Mouse (Mus musculus): Measurements from ENCODE around the gene Ttll6.

Gene Ttll6

DNA sequence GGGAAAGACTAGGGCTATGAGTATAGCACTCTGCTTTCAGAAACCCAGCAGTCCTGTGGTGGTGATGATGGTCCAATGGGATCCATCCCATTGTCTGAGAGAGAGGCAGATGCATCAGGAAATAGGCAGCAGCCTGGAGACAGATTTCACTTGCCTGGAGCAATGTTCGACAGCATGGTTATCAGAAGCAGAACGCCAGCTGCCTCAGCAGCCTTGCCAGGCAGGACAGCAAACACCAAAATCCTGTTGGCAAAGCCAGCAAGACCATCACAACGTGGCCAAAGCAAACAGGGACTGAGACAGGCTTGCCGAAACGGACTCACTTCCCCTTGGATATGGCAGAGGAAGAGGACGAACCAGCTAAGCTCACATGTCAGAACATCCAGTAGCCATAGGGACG lies 35.4 kb downstream of the Ttll6 start:
- no peak for DNase-seq

DNA sequence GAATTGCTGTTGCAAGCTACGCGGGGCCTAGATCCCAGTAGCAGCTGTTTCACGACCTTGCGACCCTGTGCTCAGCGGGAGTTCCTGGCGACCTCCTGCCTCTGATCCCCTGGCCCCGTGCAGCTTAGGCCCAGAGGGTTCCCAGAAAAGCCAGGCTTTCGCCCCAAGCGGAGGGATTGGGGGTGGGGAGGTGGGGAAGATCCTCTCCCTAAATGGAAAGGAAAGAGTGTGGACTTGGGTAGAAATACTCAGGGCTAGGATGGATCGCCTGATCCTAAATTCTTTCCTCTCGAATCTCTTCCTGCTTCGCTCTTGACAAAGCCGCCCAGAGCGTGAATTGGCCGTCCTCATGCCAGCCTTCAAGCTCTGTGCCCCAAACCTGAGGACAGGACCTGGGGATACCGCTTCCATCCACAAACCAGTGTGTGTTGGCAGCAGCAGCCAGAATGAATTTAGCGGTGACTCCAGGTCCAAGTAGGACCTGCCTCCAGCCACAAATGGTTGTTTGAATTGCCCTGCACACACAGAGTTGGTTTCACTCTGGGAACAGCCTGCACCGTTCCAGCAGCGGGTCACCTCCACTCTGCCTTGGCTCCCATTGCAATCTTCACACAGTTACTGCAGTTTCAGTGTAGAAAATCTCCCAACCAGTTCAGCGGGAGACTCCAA lies 37.3 kb downstream of the Ttll6 start:
- no peak for DNase-seq

DNA sequence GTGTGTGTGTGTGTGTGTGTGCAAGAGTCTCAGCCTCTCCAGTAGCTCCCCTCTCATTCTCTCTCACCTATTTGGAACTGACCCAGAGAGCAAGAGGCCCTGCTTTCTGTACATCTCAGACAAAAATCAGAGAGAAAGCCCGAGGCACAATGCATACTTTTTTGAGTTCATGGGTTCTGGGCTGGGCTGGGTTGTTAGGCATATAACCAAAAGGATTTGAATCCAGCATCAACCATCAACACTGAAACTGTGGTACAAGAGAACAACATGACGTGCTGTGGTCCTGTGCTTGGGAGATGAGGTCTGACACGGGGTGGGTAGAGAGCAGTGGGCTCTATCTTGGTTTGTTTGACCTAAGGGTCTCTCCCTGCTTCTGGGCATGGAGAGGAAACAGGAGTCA lies 38.0 kb downstream of the Ttll6 start:
- no peak for DNase-seq

DNA sequence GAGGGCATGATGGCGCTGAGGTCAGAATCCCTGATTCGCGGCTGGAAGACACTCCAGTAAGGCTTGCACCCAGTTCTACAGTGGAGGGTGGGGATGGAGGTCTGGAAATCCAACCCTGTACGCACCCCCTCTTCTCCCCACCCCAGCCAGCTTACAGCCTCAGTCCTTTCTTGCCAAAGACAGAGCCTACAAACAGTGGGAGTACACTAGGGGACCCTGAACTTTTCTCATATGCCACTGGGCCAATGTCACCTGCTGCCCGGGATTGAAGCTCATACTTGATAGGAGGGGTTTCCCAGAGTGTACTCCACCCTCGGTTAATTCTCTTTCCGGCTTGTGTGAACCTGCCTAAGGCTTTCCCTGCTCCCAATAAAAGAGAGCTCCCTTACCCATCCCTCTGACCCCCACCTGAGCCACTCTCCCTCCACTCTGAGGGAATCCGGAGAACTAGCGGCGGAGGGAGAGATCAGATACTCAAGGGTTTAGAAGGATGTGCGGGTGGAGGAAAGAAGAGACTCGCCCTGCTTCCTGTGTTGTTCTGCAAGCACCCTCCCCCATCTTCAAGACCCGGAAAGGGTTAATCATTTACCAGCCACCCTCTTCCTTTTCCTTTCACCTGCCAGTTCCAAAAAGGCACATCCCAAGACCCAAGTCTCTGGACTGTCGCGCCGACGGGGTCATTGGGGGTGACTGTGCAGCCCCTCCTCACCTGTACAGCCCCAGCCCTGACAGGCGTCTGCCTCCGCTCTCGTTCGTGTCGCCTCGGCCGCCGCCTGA lies 39.1 kb downstream of the Ttll6 start:
- no peak for DNase-seq

DNA sequence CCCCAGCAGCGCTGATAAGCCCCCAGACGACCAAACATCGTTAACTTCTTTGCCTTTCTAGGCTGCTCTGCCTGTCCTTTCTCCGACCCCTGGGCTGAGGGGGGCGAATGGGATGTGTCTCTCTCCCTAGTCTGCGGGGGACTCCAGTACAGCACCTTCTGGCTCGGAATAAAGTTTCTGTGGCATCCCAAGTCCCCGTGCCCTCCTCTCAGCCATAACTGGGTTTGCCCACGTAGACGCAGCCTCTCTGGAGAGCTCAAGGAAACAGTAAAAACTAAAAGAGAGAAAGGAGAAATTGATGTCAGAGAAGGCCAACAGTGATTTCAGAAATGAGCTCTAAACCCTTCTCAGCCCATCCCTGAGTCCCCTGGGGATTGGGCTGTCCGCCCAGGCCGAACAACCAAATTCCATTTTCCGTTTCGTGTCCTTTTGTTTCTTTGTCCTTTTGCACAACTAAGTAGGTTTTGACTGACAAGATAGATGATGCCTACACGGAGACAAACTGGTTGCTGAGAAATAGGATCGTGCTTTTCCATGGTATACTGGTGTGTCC lies 39.8 kb downstream of the Ttll6 start:
- no peak for DNase-seq

DNA sequence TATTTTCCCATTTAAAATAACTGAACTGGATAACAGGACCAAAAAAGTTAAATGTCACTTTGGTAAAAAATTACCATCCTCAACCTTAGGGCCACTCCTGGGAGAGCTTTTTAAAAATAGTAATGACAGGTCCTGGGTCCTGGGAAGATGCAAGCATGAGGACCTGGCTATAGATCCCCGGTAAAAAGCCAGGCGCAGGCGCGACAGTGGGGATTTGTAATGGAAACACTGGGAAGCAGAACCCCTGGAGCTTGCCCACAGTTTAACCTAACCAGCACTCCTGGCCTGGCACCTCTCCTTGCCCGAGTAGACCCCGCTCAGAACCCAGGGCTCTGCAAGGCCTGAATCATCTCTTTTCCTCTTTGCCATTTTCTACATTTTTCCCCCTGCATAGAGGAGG lies 41.3 kb downstream of the Ttll6 start:
- no peak for DNase-seq

DNA sequence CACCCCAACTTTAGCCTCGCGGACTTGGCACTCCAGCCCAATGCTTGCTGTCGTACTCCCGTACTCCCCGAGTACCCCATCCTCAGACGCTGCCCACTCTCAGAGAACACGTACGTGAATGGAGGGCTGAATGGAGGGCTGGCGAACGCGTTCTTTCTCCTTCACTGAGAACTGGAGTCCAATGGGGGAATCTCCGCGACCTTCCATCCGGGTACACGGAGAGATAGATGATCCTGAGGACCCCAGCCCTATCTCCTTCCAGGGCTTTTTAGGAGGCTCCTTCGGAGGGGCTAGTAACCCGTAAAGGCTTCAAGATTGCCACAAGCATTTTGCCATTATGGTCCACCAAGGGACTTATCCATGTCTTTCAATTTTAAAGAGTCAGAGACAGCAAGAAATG lies 41.9 kb downstream of the Ttll6 start:
- DNase-seq = no peak

DNA sequence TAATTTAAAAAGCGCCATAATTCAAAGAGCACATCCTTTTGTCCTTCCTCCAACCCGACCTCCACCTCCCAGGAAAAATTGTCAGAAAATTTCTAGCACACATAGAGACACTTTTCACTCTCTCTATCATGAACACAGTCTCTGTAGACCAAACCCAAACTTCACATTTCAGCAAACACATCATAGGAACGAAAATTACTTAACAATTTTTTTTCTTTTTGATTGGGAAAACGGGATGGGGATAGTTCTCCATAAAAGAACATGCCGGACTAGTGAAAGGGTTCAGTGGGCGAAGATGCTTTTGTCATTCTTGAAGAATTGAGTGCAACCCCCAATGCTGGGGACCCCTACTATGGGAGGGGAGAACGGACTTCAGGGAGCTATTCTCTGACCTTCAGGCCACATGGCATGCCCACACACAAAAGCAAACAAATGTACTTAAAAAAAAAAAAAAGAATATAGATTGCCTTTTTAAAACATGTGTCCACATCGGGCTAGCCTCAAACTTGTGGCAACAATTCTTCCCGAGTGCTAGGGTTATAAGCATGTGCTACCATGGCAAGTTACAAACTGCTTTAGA lies 42.5 kb downstream of the Ttll6 start:
- DNase-seq = no peak

DNA sequence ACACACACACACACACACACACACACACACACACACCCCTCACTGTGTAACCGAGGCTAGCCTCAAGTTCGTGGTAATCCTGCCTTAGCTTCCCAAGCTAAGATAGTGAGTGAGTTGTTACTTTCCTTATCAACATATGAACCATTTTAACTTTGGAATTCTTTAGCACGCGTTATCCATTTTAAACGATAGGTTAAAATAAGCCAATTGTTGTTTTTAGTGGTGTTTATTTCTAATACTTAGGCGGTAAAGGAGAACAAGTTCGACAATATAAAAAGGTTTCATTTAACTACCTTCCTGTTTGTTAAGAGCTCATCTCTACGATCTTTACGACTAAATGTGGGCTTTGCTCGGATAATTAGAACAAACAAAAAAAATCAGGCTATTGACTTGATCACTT lies 43.3 kb downstream of the Ttll6 start:
- DNase-seq = no peak

DNA sequence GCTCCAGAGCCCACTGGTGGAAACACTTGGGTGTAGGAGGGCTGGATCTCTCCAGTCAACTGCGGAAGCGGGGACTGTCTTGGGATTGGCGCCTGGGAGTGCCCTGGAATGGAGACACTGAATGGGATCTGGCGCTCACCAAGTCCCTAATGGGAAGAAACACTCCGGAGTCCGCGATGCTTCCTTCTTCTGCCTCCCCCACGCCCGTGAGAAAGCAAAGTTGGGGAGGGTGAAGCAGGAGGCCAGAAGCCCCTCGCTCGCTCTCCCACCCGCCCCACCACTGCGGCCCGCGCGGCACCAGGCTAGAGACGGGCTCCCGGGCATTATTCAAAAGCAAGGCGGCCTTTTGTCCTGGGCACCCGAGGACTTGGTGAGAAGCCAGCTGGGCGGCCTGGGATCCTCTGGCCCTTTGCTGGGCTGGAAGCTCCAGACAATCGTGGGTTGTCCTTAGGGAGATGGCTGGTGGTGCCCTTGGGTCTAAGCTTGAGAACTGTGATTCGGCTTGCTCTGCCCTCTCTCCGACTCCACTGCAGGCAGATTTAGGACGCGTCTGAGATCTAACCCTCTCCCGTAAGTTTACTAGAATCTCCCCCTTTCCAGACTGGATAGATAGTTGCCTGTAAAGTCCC lies 44.1 kb downstream of the Ttll6 start:
- DNase-seq = no peak

DNA sequence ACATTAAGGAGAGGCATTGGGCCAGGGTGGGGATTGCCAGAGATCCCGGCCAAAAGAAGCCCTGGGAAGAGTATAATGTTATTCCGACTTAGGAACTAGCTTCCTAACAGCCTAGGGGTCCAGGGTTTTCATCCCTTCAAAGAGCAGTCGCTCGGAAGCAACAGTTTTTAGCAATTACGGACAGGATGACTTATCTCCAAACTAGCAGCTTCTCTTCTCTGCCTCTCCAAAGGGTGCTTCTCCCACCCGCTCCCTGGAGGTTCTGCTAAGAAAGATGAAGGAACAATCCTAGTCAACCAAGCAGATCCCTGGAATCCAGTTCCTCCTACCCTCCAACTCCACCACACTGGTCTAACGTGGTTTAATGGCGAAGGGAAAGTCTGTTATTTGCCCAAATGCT lies 44.8 kb downstream of the Ttll6 start:
- no peak for DNase-seq

DNA sequence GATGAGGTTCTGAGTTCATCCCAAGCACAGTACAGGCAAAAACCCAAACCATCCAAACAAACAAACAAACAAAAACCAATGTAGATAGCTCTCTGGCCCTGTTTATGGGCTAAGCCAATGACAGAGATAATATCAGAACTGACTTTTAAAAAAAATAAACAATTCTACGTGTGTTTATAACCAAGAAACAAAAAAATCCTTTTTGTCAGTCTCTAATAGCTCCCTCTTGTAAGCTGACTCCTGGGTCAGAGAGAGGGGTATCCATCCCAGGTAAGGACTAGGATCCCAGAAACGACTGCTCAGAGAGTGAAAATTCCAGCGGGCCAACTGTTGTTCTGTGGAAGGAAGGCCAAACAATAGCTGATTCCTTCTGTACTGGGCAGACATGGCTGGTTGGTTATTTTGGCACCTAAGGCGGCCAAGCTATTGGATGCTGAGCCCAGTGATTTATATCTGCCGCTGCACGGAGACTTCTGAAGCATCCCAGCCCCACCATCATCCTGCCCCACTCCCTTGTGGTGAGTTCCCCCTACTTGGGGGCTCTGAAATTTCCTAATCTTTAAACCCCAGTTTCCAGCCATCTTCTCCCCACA lies 45.4 kb downstream of the Ttll6 start:
- DNase-seq = no peak

DNA sequence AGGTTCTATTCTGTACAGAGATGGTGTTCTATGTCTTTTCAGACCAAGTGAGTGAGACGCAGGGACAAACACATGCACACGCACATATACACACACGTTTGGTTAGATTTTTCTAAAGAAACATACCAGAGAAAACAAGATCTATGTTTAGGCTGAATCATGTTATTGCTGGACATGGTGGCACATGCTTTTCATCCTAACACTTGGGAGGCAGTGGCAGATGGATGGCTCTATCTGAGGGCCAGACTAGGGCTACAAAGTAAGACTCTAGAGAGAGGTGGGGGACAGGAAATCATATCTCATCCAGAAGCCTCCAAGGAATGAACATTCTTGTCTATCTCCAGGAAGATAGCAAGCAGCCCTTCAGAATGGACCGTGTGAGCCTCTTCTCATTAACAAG lies 47.5 kb downstream of the Ttll6 start:
- no peak for DNase-seq

DNA sequence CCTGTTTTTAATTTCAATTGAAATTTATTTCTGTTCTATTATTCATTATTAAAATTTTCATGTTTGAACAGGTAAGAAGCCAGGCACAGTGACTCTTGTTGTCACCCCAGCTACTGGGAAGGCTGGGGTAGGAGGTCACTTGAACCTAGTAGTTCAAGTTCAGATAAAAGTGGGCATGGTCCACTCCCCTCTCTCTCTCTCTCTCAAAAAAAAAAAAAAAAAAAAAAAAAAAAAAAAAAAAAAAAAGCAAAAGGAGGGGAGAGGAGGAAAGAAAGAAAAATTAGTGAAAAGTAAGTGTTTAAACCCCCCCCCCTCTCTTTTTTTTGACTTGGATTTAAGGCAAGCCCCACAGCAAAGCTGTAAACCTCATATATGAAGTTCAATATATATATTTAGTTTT lies 50.6 kb downstream of the Ttll6 start:
- DNase-seq = no peak

DNA sequence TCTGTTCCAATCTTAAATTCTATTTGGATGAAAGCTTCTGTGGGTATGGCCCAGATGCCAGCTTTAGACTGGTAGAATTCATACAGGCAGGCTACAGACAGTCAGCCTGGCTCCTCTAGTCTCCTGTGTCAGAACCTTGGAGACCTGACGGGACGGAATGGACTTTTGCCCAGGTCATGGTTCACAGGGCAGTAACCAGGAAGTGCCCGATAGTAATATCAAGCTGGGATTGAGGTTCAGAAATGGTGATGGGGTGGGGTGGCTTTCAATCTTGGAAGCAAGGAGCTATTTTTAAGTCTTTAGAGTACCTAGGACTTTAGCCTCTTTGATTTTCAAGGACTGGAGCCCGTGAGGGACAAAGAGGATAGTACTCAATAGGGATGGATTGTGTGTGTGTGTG lies 53.7 kb downstream of the Ttll6 start:
- no peak for DNase-seq

DNA sequence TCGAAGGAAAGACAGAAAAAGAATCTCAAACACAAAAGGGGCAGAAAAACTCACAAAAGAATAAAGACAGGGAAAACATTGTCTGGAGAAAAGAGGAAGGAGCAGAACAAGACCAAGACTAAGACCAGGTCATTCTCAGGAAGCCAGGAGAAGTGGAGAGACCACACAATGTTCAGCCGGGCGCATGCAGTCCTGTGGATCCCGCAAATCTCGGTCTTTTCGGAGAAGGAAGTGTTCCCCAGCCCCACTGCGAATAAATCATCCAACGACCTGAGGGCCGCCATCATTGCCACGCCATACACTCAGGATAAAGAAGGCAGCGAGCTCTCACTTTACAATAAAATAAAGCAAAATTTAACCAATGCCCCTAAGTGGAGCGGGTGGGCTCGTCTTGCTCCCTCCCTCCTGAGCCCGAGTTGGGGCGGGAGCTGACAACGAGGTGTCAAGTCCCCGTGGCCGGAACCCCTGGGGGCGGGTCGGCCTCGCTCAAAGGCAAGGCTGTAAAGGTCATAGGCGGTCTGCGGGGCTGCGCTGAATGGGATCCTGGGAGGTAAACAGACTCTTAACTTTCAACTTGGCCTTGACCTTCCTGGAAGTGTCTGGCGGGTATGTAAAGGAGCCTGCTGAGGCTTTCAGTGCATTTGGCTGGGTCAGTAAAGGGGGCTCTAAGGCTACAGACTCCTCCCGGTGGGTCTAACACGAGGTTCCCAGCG lies 56.4 kb downstream of the Ttll6 start:
- no peak for DNase-seq

DNA sequence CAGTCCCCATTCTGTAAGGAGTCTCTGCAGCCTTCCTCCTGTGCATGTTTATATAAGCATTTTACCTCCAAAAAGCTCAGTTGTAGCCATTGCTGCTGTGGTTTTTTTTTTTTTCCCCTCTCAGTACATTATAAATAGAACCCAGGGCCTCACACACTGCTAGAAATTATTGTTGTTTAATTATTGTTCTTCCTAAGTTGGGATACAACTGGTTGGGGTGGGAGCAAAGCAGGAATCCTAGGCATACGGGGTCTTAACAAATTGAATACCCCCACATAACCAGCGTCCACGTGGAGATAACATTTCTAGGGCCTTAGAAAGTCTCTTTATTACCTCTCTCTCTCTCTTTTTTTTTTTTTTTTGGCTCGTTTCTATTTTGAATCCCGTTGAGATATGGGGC lies 57.5 kb downstream of the Ttll6 start:
- DNase-seq = no peak

DNA sequence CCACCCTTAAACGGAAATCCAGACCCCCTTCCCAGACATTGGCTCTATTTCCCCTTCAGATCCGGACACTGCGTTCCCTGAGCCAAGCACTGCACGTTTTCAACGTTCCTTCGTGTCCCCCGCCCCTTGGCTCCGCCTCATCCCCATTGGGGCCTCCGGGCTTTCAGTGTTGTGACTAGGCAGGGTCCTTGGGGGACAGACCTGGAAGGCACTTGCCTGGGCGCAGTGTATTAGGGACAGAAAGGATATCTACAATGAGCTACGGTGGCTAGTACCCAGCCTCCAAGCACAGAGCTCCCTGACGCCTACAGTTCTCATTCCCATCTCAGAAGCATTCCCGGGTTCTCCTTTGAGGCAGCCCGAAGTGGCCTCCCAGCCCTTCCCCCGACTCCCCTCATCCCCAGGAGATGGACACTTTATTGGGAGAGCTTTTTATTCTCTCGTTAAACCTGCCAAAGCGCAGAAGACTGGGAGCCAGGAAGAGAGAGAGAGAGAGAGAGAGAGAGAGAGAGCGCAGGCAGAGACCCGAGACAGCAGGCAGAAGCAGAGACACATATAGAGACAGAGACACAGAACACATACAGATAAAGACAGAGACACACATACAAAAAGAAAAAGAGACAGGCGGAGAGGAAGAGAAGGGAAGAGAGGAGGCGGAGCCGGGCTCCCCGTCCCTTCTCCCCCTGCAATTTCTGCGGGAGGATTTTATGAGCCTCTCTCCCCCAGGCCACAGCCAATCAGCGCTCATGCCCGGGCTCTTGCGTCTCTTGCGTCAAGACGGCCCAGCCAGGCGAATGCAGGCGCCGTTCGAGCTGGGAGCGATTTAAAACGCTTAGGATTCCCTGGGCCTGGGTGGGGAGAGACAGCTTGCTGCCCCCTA lies 60.2 kb downstream of the Ttll6 start, which contains the start of gene Hoxb13:
Hoxb13 (plus strand) TSS at position 796 of the 880 bp plus-strand sequence.
- no peak for DNase-seq

DNA sequence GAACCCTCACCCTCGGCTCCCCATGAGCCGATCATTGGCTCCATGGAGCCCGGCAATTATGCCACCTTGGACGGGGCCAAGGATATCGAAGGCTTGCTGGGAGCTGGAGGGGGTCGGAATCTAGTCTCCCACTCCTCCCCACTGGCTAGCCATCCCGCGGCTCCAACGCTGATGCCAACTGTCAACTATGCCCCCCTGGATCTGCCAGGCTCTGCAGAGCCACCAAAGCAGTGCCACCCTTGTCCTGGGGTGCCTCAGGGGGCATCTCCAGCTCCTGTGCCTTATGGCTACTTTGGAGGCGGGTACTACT lies 60.8 kb downstream of the Ttll6 start:
- DNase-seq = no peak

DNA sequence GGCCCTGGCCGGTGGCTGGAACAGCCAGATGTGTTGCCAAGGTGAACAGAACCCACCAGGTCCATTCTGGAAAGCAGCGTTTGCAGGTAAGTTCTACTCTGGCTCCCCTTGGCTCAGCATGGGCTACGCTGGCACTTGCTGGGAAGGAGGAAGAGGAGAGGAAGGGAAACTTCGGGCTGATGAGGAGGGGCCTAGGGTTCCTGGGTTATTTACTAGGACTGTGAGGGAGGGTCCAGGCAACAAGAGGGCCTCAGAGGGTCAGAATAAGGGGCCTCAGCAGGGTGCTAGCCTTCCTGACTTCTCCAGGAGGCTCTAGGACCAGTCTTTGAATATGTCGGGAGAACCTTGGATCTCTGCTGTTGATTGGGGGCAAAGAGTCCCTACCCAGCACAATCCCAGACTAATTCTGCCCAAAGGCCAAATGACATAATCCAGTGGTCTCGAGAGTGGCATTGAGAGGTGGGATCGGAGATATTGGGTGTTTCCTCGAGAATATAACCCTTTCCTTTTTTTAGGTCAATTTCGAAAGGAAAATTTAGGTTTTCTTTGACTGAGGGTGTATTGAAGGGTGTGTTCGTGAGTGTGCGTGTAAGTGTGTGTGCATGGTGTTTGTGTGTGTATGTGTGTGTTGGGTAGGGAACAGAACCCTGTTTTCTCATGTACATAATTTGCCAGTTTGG lies 61.5 kb downstream of the Ttll6 start:
- DNase-seq = no peak

DNA sequence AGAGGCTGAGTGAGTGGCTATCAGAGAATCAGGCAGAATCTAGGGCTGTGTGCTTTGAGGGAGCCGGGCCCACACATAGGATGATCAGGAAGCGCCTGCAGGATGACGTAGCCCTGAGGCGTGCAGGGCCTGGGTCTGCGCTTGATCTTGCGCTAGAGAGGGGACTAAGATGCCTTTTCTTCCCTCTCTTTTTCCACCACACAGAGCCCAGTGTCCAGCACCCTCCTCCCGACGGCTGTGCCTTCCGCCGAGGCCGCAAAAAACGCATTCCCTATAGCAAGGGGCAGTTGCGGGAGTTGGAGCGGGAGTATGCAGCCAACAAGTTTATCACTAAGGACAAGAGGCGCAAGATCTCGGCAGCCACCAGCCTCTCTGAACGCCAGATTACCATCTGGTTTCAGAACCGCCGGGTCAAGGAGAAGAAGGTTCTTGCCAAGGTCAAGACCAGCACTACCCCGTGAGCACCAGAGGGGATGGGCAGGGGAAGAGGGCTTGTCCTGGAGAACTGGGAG lies 62.2 kb downstream of the Ttll6 start:
- no peak for DNase-seq

All from lung, postnatal 4 days (tissue).